Mouse (Mus musculus) heart, embryonic 14.5 days (tissue): Measurements from ENCODE around the gene Nfya. TPM values are rescaled to one million over a fixed set of nuclear protein-coding genes. Genes with fewer than 3 reads are reported as not detected.

Experiments used
- polyA plus RNA-seq: library from polyadenylated mRNA; unstranded; fragments of >200 nt; fragmentation: Nextera tagmentation; extraction: Ambion mirVana; gene quantifications from 2 replicates; pipeline ENCODE4 v1.2.1, GENCODE M21; 2014

Nfya gene
- polyA plus RNA-seq, 1 experiment from 2014 or later = 13.5 TPM

Other genes with a start within 250 kb of the Nfya start
- gene A530064D06Rik, start 242.6 kb downstream of the Nfya start, polyA plus RNA-seq = not detected in 2 replicates
- gene Trem1, start 177.1 kb downstream of the Nfya start, polyA plus RNA-seq = 0.07 and 0.11 TPM in 2 replicates
- gene Trem3, start 162.1 kb downstream of the Nfya start, polyA plus RNA-seq = not detected in 2 replicates
- gene Treml4, start 145.6 kb downstream of the Nfya start, polyA plus RNA-seq = 0.53 and 0.63 TPM in 2 replicates
- gene Treml2, start 110.4 kb downstream of the Nfya start, polyA plus RNA-seq = 0.09 and 0.11 TPM in 2 replicates
- gene B430306N03Rik, start 93.8 kb downstream of the Nfya start, polyA plus RNA-seq = 0.09 and 0.30 TPM in 2 replicates
- gene Trem2, start 63.5 kb downstream of the Nfya start, polyA plus RNA-seq = 3.4 and 4.8 TPM in 2 replicates
- 1.0 and 2.4 TPM in 2 replicates for gene Treml1, start 50.0 kb downstream of the Nfya start, polyA plus RNA-seq
- gene Oard1, start 108 bp upstream of the Nfya start, polyA plus RNA-seq = 42.6 and 46.4 TPM in 2 replicates
- gene Apobec2, start 23.0 kb upstream of the Nfya start, polyA plus RNA-seq = 233 and 243 TPM in 2 replicates
- 3.6 and 5.0 TPM in 2 replicates for gene Tspo2, start 41.6 kb upstream of the Nfya start, polyA plus RNA-seq
- gene Unc5cl, start 45.0 kb upstream of the Nfya start, polyA plus RNA-seq = 0.43 TPM in 1 of 2 replicates, not detected in the other